Mouse (Mus musculus) gastrocnemius, postnatal 10 days (tissue): Measurements from ENCODE around the gene Fancg. TPM values are rescaled to one million over a fixed set of nuclear protein-coding genes. Genes with fewer than 3 reads are reported as not detected.

Source experiments
- DNase-seq: peaks from one replicate; pipeline ENCODE4 v3.0.0; 2021; ENCODE audit warnings: mixed read lengths
- total RNA-seq, 2 experiments: library from RNA; stranded (reverse); gene quantifications; 2 replicates each; pipeline ENCODE4 v1.2.3; 2021

The Fancg gene
- total RNA-seq, 2 experiments from 2014 or later = 2.9 to 5.0 TPM

DNA sequence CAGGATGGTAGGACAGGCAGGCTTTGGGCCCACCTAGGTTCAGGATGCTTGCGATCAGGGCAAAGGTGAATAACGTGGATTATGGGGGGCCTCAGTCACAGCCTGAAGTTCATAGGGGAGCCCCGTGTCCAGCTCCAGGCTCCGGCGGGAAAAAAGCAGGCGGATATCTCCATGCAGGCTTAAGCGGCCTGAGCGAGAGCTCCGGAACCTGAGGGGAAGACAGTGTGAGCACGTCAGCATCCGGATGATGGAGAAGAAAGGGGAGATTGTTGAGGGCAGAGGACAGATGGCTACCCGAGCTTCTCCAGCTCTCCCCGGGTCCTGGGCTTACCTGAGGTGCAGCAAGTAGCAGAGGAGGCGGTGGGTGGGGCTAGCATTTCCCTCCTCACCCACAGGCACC is 23.2 kb upstream of the Fancg start:
- no peak for DNase-seq

DNA sequence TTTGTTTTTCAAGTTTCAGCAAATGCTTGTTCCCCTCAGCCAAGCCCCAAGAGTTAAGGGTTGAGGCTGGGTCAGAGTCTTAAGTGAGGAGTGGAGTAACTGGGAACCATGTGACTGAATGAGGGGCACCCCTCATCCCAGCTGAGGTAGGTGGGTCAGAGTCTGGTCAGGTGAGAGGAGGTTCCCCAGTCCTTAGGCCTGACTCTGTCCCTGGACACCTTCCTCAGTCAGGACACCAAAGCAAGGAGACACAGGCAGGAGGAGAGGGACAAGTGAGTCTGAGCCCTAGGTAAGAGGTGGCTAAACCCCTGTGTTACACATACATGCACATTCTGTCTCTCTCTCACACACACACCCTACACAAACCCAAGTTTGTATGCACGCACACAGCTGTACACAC is 22.2 kb upstream of the Fancg start:
- DNase-seq = no peak

DNA sequence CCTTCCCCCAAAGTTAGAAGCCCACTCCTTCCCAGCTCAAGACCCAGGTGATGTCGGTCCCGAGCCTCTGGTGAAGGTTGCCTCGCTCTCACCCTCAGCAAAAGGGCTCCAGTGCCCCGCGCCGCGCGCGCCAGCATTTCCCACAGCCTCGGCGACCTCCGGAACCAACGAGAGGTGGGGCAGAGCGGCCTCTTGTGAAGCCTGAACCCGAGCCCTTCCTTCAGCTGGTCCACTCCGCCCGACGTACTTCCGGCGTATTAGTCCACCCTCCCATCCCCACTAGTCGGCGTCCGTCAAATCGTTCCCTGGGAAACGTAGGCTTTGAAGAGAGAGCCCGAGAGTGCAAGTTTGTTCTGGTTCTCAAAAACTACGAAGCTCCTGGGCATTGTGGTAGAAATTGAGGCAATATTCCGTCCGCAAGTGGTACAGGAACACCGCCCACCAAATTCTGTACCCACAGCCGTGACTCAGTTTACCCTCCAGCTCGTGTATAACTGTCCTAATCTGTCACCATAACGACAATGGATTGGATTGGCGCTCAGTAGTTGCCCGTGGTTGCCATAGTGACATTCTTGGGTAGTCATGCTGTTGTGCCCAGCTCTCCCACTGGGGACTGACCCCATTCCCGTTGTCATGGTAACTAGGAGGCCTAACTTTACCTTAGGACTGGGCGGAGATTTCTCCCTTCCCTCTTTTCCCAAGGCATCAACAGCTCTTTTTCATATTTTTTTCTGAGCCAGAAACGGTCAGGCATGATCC is 21.1 kb upstream of the Fancg start, which contains the start of gene Stoml2:
TSS of gene Stoml2 (minus strand) at position 474 of the 759 bp plus-strand sequence.
- peak; percentile 87 for DNase-seq

DNA sequence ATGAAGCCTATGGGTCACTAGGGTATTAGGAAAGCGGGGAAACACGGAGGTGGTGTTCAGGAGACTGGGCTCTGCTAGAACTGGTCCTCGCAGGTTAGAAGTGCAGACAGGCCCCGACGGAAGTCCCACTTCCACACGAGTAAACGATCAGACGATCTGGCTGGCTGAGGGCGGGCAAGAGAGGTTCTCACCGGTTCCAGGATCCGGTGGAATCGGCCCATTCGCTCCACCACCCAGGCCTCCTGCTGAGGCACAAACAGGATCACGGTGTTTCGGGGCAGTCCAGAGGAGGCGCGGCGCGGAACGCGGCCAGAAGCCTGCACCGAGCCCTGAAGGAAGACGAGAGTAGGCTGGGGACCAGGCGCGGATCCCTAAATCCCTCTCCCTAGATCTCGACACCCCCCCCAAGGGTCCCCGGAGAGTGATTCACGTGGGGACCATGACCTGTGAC is 20.5 kb upstream of the Fancg start:
- peak; percentile 44 for DNase-seq

DNA sequence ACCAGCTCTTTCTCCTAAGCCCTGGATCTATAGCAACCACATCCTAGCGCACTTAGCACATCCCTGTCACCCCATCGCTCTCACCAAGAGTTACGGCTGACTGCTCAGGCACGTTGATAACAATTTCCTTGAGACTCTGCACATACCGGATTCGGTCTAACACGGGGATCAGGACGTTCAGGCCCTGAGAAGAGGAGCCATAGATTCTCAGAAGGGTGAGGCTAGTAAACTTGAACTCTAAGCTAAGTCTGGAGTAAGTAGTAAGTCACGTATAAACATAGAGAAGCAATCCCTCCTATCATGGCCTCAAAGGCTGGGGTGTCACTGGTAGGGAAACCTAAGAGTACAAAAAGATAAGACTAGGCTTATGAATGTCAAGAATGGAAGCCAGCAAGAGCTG is 20.0 kb upstream of the Fancg start:
- no peak for DNase-seq

DNA sequence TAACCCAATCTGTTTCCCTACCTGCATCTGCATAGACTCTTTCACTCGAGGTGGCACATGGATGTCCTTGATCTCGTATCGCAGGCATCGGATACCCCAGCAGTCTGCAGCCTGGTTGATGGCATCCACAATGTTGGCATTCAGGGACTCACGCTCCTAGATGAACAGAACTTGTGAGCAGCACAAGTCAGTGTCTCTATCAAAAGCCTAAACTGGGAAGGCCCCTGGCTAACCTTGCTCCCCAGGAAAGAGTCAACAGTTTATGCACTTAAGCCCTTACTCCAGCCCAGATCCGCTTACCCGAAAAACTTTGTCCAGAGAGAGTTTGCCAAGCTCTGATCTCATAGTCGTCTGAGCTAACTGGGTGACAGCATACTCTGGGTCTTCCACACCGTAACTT is 19.4 kb upstream of the Fancg start:
- no peak for DNase-seq

DNA sequence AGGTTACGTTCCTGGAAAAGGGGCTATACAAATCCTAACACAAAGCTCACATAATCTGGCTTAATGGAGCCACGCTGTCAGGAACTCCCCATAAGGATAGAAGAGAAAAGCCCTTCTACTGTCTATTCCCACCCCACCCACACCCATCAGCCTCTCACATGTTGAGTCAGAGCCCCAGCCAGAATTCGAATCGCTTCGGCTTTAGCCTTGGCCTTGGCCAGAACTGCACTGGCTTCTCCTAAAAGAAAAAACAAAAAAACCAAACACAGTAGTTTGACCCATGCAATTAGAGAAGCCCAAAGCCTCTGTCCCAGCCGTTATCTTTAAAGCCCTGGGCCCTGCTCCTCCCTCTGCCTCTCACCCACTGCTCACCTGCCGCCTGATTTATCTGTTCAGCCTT is 18.8 kb upstream of the Fancg start:
- no peak for DNase-seq

DNA sequence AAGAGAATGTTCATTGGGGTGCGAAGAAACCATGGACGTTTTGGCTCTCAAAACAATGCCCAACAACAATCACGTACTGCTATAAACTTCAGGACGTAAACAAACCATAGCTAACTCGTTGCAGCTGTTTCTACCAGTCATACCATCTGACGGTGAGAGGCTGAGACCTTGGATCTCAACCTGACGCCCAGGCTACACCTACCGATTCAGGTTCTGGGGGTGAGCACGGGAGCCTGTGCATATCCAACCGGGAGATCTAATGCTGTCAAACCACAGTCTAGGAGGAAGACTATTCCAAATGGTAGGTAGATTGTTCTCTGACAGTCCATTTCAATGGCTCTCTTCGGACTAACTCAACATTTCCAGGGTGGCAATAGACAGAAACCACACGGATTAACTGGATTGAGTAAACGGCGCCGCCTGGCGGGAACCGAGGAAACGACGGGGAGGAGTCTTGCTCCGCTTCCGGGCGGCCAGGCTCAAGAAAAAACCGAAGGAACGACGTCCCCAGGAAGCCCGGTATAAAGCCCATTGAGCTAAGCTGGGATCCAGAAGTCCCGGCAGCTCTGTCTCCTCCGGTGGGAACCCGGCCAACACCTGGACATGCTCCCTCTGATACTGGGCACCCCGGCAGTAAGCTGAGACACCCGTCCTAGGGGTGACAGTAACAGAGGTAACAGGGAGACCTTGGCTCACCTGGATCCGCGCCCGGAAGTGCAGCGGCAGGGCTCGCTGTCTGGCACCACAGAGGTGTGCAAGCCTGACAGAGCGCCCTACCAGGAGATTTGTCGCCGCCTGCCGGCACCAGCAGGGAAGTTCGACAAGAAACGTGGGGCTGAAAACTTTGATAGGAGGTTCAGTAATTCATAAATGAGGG is 15.0 kb upstream of the Fancg start, which contains the start of gene Pigo:
TSS of gene Pigo (minus strand) at position 736 of the 877 bp plus-strand sequence.
- DNase-seq = peak; percentile 96

DNA sequence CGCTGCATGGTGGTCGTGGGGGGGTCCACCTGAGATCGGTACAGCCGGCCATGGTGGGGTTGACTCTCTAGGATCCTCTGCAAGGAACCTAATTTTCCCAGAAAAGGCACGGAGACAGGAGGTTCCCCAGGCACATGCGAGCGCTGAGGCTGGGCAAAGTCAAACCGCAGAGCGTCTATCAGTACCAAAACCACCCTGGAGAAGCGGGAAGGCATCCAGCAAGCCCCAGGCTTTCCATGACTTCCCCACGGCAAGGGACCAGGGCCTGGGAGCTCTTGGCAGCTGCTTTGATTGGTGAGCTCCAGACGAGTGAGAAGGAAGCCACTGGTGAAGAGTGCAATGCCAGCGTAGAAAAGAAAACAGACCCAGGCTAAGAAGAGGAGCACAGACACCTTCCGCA is 14.4 kb upstream of the Fancg start:
- DNase-seq = no peak

DNA sequence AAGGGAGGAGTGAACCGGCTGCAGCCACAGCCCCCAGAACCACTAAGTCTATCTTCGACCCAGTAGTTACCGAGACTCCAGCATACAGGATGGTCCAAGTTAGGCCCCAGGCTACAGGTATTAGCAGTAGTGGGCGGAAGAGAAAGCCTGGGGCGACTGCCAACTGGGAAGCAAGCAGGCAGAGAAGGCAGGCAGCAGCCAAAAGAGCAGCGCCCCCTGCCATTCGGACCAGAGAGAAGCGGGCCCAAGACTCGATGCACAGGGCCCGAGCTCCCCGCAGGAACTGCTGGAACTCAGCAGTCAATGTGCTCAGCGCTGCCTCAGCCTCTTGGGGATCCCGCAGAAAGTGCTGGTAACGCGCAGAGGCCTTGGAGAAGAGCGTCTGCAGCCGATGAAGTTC is 11.0 kb upstream of the Fancg start:
- no peak for DNase-seq

DNA sequence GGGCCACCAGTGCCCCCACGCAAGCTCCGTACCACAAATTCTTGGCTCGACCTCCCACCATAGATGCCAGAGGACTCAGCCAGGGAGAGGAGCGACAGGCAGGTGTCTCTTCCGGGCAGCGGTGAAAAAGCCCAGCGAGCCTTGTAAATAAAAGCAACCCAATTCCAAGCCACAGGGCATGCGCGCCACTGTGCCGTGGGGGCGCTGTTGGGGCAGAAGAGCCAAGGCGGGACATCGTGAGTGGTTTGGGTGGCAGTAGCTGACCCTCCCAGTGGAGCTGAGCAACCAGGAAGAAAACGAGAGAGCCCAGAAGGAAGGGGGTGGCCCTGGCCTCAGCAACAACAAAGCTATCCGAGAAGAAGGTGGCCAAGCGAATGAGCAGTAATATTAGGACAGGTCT is 10.6 kb upstream of the Fancg start:
- DNase-seq = no peak

DNA sequence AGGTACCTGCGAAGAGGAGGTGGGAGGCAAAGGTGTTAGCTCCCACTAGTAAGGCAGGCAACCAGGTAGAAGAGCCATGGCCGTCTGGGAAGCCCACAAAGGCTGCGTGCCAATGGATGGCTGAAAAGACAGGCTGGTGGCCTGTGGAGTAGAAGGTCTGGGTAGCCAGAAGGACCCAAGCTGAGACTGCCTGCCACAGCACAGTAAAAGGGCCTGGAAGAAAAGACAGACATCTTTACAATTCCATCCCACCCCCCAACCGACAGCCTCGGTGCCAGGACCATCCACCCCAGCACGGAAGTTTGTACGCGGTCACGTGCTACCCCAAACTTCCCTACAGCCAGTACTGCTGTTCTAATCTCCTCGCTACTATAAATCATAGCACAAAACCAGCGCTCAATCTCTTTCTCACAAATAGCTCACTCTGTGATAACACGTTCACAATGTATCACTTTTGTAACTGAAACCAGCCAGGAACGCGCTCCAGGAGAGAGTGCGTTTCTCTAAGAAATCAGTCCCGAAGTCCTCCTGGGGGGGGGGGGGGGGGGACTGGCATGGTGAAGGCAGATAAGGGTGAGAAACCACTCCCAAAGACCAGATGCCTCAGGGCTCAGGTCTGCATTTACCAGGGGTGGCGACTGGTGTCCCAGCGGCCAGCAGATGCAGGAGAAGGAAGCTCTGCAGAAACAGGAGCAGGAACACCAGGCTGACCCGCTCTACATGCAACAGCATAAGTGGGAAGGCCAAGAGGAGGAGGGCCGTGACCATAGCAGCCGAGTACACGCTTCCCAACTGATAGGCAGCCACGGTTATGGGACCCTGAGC is 9.5 kb upstream of the Fancg start:
- no peak for DNase-seq

DNA sequence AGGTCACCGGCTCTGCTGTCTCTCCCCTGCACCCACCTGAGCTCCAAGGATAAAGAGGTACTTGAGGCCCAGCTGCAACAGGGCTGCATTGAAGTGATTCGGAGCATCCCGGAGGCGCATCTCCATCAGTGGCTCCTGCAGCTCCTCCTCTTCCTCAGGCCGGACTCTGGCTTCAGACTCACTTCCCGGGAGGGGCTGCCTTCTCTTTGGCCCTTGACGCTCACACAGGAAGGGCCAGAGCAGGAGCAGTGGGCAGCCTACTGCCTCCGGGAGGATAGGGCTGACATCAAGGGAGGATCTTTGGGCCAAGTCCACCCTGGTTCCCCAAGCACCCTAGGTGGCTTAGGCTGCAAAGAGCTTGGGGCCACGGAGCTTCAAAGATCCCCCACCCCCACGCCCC is 8.9 kb upstream of the Fancg start:
- DNase-seq = no peak

DNA sequence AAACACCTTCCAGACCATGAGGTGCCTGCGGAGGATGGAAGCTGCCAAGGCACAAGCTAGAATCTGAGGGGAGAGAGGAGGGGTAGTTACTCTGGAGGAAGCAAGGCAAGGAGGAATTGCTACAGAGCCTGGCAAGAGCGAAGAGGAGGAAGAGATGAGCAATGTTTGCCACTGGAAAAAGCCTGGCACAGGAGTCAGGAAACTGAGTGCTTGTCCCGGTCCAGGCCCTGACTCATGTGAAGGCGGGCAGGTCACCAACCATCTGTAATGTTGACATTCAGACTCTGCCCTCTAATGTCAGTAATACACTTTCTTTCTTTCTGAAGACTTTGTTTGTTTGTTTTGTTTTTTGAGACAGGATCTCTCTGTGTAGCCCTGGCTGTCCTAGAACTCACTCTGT is 7.8 kb upstream of the Fancg start:
- DNase-seq = no peak

DNA sequence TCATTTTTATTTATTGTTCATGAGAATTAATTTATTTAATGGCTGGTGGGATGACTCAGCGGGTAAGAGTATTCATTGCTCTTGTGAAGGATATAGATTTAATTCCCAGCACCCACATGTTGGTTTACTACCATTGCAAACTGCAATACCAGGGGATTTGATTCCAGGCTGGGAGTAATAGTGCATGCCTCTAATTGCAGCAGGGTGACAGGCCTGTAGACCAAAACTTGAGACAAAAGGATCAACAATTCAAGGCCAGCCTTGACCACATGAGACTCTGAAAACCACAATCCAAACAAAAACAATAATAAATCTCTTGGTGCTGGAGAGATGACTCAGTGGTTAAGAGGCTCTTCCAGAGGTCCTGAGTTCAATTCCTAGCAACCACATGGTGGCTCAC is 1.8 kb upstream of the Fancg start:
- DNase-seq = no peak

DNA sequence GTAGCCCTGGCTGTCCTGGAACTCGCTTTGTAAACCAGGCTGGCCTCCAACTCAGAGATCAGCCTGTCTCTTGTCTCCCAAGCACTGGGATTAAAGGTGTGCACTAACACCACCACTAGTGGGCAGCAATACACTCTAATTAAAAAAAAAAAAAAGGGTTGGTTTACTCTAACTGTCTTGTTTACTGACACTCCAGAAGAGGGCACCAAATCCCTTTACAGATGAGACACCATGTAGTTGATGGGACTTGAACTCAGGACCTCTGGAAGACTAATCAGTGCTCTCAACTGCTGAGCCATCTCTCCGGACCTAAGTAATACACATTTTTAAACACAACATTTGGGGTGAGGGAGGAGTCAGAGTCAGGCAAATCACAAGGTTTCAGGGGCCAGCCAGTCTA is 4.5 kb downstream of the Fancg start:
- no peak for DNase-seq

DNA sequence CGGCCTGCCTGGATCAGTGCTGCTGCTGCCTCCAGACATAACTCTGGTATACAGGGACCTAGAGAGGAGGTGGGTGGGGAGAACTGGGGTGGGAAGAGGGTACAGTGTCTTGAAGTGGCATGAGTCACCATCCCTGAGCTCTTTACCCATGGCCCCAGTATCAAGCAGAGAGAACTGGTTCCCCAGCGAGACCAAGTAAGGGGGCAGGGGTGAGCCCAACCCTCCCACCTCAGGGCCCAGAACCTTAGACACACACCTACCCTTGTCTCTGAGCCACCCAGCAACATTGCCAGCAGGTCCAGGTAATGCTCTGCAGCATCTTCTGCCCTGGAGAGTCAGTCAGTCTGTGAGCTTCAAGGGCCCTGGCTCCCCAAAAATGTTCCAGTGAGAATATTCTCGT is 5.4 kb downstream of the Fancg start:
- DNase-seq = no peak

DNA sequence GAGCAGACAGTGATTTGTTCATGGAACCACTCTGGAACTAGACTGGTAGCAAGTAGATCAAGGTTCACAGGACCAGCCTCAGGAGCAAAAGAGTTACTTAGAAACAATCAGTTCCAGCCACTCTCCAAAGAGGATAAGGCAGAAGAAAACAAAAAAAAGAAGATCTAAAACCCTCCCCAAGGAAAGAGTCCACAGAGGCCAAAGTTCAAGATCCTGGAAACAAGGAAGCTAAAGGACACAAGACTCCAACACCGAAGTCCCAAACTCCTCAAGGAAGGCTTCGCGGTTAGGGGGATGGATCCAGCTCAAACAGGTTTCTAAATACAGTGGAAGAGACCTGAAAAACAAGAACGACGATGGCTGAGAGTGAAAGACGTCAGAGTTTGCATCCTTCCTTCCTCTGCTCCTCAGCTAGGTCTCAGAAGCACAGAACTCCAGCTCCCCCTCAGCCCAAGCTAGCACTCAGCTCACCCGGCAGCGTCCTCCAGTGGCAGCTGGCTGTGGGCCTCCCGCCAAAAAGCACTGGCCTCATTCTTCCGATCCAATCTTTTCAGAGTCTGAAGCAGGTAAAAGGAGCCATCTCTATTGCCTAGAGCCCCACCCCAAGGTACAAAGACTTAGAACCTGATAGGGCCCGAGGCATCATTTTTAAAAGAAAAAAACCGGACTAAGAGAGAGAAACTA is 7.4 kb downstream of the Fancg start:
- DNase-seq = peak; percentile 31

DNA sequence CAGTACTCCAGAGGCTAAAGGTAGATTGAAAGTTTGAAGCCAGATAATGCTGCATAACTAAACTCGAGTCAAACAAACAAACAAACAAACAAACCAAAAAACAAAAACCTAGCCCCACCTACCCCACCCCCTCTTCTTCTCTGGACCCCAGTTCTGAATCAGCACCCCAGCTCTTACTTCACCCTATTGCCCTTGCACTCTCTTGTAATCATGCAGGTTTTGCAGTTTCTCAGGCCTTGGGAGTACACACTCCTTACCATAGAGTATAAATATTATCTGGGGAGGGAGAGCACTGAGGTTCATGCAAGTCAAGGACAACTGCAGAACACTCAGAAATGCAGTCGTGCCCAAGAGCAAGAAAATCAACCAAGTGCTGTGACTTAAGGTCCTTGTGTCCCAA is 9.0 kb downstream of the Fancg start:
- DNase-seq = no peak

DNA sequence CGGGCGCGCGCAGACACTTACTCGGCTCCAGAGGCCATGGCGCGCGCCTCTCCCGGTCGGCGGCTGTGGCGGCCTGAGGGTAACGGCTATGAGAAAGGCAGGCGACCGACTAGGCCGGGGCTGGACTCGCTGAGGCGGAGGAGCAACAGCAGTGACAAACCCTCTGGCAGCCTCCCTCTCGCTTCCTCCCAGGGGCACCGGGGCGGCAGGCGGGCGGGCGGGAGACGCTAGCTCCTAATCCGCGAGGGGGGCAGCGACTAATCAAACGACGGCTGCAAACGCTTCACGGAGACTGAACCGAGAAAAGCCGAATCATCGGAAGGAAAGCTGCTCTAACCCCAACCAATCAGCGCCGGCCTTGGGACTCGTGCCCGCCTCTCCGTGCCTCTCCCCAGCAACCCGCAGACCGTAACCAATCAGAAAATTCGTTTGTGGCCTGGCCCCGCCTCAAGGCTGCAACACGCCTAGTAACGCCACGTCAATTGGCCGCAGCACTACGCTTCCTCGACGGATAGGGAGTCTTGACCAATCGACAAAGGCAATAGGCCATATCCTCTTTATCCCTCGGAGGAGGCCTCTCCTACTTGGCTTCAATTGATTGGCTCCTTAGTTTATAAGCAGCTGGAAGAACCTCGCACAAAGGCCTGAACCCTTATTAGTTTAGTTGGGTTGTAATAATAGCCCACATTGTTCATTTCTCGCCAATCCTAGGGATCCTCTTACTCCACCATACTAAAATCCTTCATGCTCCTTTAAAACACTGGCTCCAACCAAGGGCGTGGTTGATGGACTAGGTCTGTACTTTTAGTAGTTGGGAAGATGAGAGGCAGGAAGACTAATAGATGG is 9.9 kb downstream of the Fancg start, which contains the start of gene Vcp:
TSS of gene Vcp (minus strand) at position 367 of the 846 bp plus-strand sequence.
- DNase-seq = peak; percentile 99
